Mouse (Mus musculus) midbrain, embryonic 11.5 days (tissue): ENCODE data around the gene Tmem186. TPM values are rescaled to one million over a fixed set of nuclear protein-coding genes. Genes with fewer than 3 reads are reported as not detected.
A peak's percentile ranks its signal among the peaks of the same experiment; 100 is the strongest.

Experiments used
- ATAC-seq: fragments of 200-750 bp; cut with Nextera tagmentation; 2 replicates; pipeline ENCODE4 v1.8.0; 2017; ENCODE audit warnings: moderate TSS enrichment, moderate library complexity; ENCODE audit not compliant: low FRiP score
- DNase-seq: peaks from one replicate; pipeline ENCODE4 v3.0.0; 2015; ENCODE audit warnings: low spot score; ENCODE audit errors: missing footprints
- H3K27ac ChIP-seq: fragments of 300-500 bp; sonication (generic); 2 replicates; pipeline ENCODE4 v1.5.1; 2014; ENCODE audit warnings: low read depth, low read length
- H3K27me3 ChIP-seq: fragments of 300-500 bp; sonication (generic); 2 replicates; pipeline ENCODE4 v1.6.1; 2014; ENCODE audit warnings: mild to moderate bottlenecking, low read length, moderate library complexity, mixed read lengths; ENCODE audit not compliant: control insufficient read depth, insufficient read depth
- H3K36me3 ChIP-seq: fragments of 300-500 bp; sonication (generic); 2 replicates; pipeline ENCODE4 v1.6.1; 2014; ENCODE audit warnings: mild to moderate bottlenecking, low read length, moderate library complexity, mixed read lengths; ENCODE audit not compliant: control insufficient read depth, insufficient read depth
- H3K4me1 ChIP-seq: fragments of 300-500 bp; sonication (generic); 2 replicates; pipeline ENCODE4 v1.6.1; 2014; ENCODE audit warnings: low read length; ENCODE audit not compliant: control insufficient read depth, insufficient read depth
- H3K4me2 ChIP-seq: fragments of 300-500 bp; sonication (generic); 2 replicates; pipeline ENCODE4 v1.6.1; 2014; ENCODE audit warnings: mild to moderate bottlenecking, moderate library complexity
- H3K4me3 ChIP-seq: fragments of 300-500 bp; sonication (generic); 2 replicates; pipeline ENCODE4 v1.5.1; 2014; ENCODE audit warnings: low read depth, low read length
- H3K9ac ChIP-seq: fragments of 300-500 bp; sonication (generic); 2 replicates; pipeline ENCODE4 v1.6.1; 2014; ENCODE audit warnings: low read length
- H3K9me3 ChIP-seq: fragments of 300-500 bp; sonication (generic); 2 replicates; pipeline ENCODE4 v1.6.1; 2016; ENCODE audit warnings: low read length; ENCODE audit not compliant: control insufficient read depth
- WGBS: fragments of 180-500 bp; shearing (Covaris S2); extraction: QIAGEN DNeasy Blood & Tissue Kit; methylation state at CpG from one replicate; pipeline ENCODE4 v1.1.7; 2014; 5-methylcytosine and 5-hydroxymethylcytosine counted together
- polyA plus RNA-seq: library from polyadenylated mRNA; unstranded; fragments of >200 nt; fragmentation: Nextera tagmentation; extraction: Ambion mirVana; gene quantifications from 2 replicates; pipeline ENCODE4 v1.2.1, GENCODE M21; 2014

Tmem186 gene
- polyA plus RNA-seq, 1 experiment from 2014 or later, result 23.1 TPM

GRCm38 (mm10) chr16:8670041-8671035, 32.8 kb upstream of the Tmem186 start:
- Histone ChIP-seq H3K4me3 (peak overlapping the region; percentile 55), H3K9ac (peak overlapping the region; percentile 73), H3K4me2 (peak overlapping the region; percentile 50), H3K9me3 (no peaks in the 10 kb centered on the region), H3K27me3 (peaks cover 12% of the 10 kb centered on the region), H3K27ac (peak overlapping the region; percentile 84), H3K36me3 (no peaks in the 10 kb centered on the region), H3K4me1 (peaks cover 28% of the 10 kb centered on the region)
- DNase-seq (peak; percentile 94), ATAC-seq (peak; percentile 71)
- 1% methylated on average over 15 of the region's 15 CpGs for WGBS

- Histone ChIP-seq H3K4me2 (peak overlapping the region; percentile 50), H3K9ac (peak overlapping the region; percentile 73), H3K27me3 (peaks cover 12% of the 10 kb centered on the region), H3K4me1 (peaks cover 28% of the 10 kb centered on the region), H3K4me3 (peak overlapping the region; percentile 55), H3K36me3 (no peaks in the 10 kb centered on the region), H3K9me3 (no peaks in the 10 kb centered on the region), H3K27ac (peak overlapping the region; percentile 84)
- WGBS, result 42% methylated on average over 5 of the region's 5 CpGs
- no peak for ATAC-seq
- no peak for DNase-seq
Observed at GRCm38 (mm10) chr16:8669432-8669831, 31.9 kb upstream of the Tmem186 start.

GRCm38 (mm10) chr16:8668386-8668785, 30.9 kb upstream of the Tmem186 start:
- H3K36me3 ChIP-seq, result 0 out of 2 replicates have a peak, but pooled peaks cover 2% of the 10 kb centered on the region
- no peak overlapping the region for H3K27ac ChIP-seq
- DNase-seq, result no peak
- H3K4me1 ChIP-seq, result peaks cover 28% of the 10 kb centered on the region
- 79% methylated on average over 2 of the region's 2 CpGs for WGBS
- H3K27me3 ChIP-seq, result peaks cover 5% of the 10 kb centered on the region
- ATAC-seq, result no peak
- 0 out of 2 replicates have a peak overlapping the region, but pooled peaks have one; percentile 1 for H3K9ac ChIP-seq
- 0 out of 2 replicates have a peak overlapping the region, but pooled peaks have one; percentile 6 for H3K4me2 ChIP-seq
- H3K4me3 ChIP-seq, result no peak overlapping the region
- H3K9me3 ChIP-seq, result no peaks in the 10 kb centered on the region

- Histone ChIP-seq H3K4me1 (peaks cover 28% of the 10 kb centered on the region), H3K36me3 (0 out of 2 replicates have a peak, but pooled peaks cover 4% of the 10 kb centered on the region), H3K4me3 (no peak overlapping the region), H3K27me3 (no peaks in the 10 kb centered on the region), H3K9ac (no peak overlapping the region), H3K9me3 (no peaks in the 10 kb centered on the region), H3K27ac (no peak overlapping the region), H3K4me2 (0 out of 2 replicates have a peak overlapping the region, but pooled peaks have one; percentile 2)
- DNase-seq (no peak), ATAC-seq (no peak)
- WGBS, result 68% methylated on average over 4 of the region's 4 CpGs
Observed at GRCm38 (mm10) chr16:8667814-8668213, 30.3 kb upstream of the Tmem186 start.

GRCm38 (mm10) chr16:8667261-8667660, 29.7 kb upstream of the Tmem186 start:
- H3K4me3 ChIP-seq, result no peak overlapping the region
- no peaks in the 10 kb centered on the region for H3K9me3 ChIP-seq
- H3K9ac ChIP-seq, result no peak overlapping the region
- H3K4me1 ChIP-seq, result peaks cover 28% of the 10 kb centered on the region
- DNase-seq (no peak), ATAC-seq (no peak)
- H3K36me3 ChIP-seq, result 0 out of 2 replicates have a peak, but pooled peaks cover 4% of the 10 kb centered on the region
- H3K27me3 ChIP-seq, result no peaks in the 10 kb centered on the region
- H3K4me2 ChIP-seq, result 0 out of 2 replicates have a peak overlapping the region, but pooled peaks have one; percentile 2
- 89% methylated on average over 7 of the region's 7 CpGs for WGBS
- no peak overlapping the region for H3K27ac ChIP-seq

GRCm38 (mm10) chr16:8666452-8666851, 28.9 kb upstream of the Tmem186 start:
- Histone ChIP-seq H3K4me3 (no peak overlapping the region), H3K9ac (peak overlapping the region; percentile 6; the same call in 1 of the 2 replicates), H3K4me1 (peaks cover 28% of the 10 kb centered on the region), H3K4me2 (no peak overlapping the region), H3K36me3 (peaks cover 5% of the 10 kb centered on the region; the same call in 1 of the 2 replicates), H3K27ac (no peak overlapping the region), H3K9me3 (no peaks in the 10 kb centered on the region), H3K27me3 (no peaks in the 10 kb centered on the region)
- DNase-seq (no peak), ATAC-seq (no peak)
- 92% methylated on average over 2 of the region's 2 CpGs for WGBS

- Histone ChIP-seq H3K27ac (no peak overlapping the region), H3K4me3 (no peak overlapping the region), H3K9ac (no peak overlapping the region), H3K4me2 (no peak overlapping the region), H3K27me3 (no peaks in the 10 kb centered on the region), H3K36me3 (peaks cover 8% of the 10 kb centered on the region), H3K9me3 (no peaks in the 10 kb centered on the region), H3K4me1 (peaks cover 24% of the 10 kb centered on the region)
- ATAC-seq (no peak), DNase-seq (no peak)
- 81% methylated on average over 5 of the region's 5 CpGs for WGBS
Observed at GRCm38 (mm10) chr16:8665367-8665766, 27.9 kb upstream of the Tmem186 start.

- Histone ChIP-seq H3K36me3 (peaks cover 12% of the 10 kb centered on the region), H3K27me3 (no peaks in the 10 kb centered on the region), H3K4me2 (no peak overlapping the region), H3K4me1 (peaks cover 11% of the 10 kb centered on the region; the same call in 1 of the 2 replicates), H3K4me3 (no peak overlapping the region), H3K9ac (no peak overlapping the region), H3K9me3 (no peaks in the 10 kb centered on the region), H3K27ac (no peak overlapping the region)
- 89% methylated on average over 24 of the region's 24 CpGs for WGBS
- DNase-seq (no peak), ATAC-seq (no peak)
Observed at GRCm38 (mm10) chr16:8663606-8664539, 26.4 kb upstream of the Tmem186 start.
